Mouse (Mus musculus) myocyte (in vitro differentiated cells): ENCODE results near the gene Lama5. TPM values are rescaled to one million over a fixed set of nuclear protein-coding genes. Genes with fewer than 3 reads are reported as not detected.
"Not testable (repeated sequence)": the region's sequence is repeated elsewhere in the genome, so short reads cannot be mapped to it uniquely, and the experiment has no call there.

Experiments used
- H3K27me3 ChIP-seq: one replicate; pipeline ENCODE4 v1.6.1; 2011; ENCODE audit not compliant: control insufficient read depth, insufficient read depth, insufficient read length
- H3K36me3 ChIP-seq: one replicate; pipeline ENCODE4 v1.6.1; 2011; ENCODE audit not compliant: control insufficient read depth, insufficient read depth
- H3K4me2 ChIP-seq: one replicate; pipeline ENCODE4 v1.6.1; 2011; ENCODE audit warnings: low read depth, control low read depth
- H3K4me3 ChIP-seq: one replicate; pipeline ENCODE4 v1.5.1; 2011; ENCODE audit warnings: mild to moderate bottlenecking, control low read depth, moderate library complexity
- H3K79me2 ChIP-seq: one replicate; pipeline ENCODE4 v1.6.1; 2011; ENCODE audit not compliant: control insufficient read depth, insufficient read depth
- H3ac ChIP-seq: one replicate; pipeline ENCODE4 v1.6.1; 2011; ENCODE audit not compliant: control insufficient read depth, insufficient read length
- CEBPB ChIP-seq: IDR thresholded peaks from 2 replicates; pipeline ENCODE4 v1.6.1; 2011; ENCODE audit warnings: mild to moderate bottlenecking, moderate library complexity; ENCODE audit not compliant: poor library complexity, insufficient read depth, severe bottlenecking
- E2F4 ChIP-seq: IDR thresholded peaks from one replicate; pipeline ENCODE4 v1.6.1; 2011; ENCODE audit warnings: mild to moderate bottlenecking, control low read depth, moderate library complexity; ENCODE audit not compliant: insufficient read depth
- MAX ChIP-seq: IDR thresholded peaks from one replicate; pipeline ENCODE4 v1.6.1; 2011; ENCODE audit warnings: low read depth, mild to moderate bottlenecking, control low read depth
- MYOD1 ChIP-seq, 3 experiments: IDR thresholded peaks; one replicate each; pipeline ENCODE4 v1.6.1; 2011; ENCODE audit warnings: control low read depth in 2 of 3, low read depth in 2 of 3, mild to moderate bottlenecking in 2 of 3, moderate library complexity in 1 of 3; ENCODE audit not compliant: insufficient read length in 2 of 3, control insufficient read depth in 1 of 3
- MYOG ChIP-seq, 3 experiments: IDR thresholded peaks; one replicate each; pipeline ENCODE4 v1.6.1; 2011; ENCODE audit warnings: control low read depth in 2 of 3, low read depth in 2 of 3, mild to moderate bottlenecking in 2 of 3; ENCODE audit not compliant: insufficient read length in 2 of 3, control insufficient read depth in 1 of 3, insufficient read depth in 1 of 3
- POLR2A ChIP-seq: IDR thresholded peaks from one replicate; pipeline ENCODE4 v1.6.1; 2011; ENCODE audit warnings: low read depth, mild to moderate bottlenecking, control low read depth, moderate library complexity; ENCODE audit not compliant: insufficient read length
- POLR2AphosphoS2 ChIP-seq: IDR thresholded peaks from one replicate; pipeline ENCODE4 v1.6.1; 2011; ENCODE audit warnings: low read depth, control low read depth; ENCODE audit not compliant: insufficient read length
- REST ChIP-seq: IDR thresholded peaks from one replicate; pipeline ENCODE4 v1.6.1; 2011; ENCODE audit warnings: mild to moderate bottlenecking, control low read depth, moderate library complexity; ENCODE audit not compliant: insufficient read depth, insufficient read length
- SRF ChIP-seq: IDR thresholded peaks from one replicate; pipeline ENCODE4 v1.6.1; 2011; ENCODE audit warnings: low read depth; ENCODE audit not compliant: control insufficient read depth, insufficient read length
- TCF12 ChIP-seq: IDR thresholded peaks from one replicate; pipeline ENCODE4 v1.6.1; 2011; ENCODE audit warnings: mild to moderate bottlenecking, control low read depth; ENCODE audit not compliant: poor library complexity, insufficient read depth, severe bottlenecking
- TCF3 ChIP-seq: IDR thresholded peaks from one replicate; pipeline ENCODE4 v1.6.1; 2011; ENCODE audit warnings: low read depth, control low read depth; ENCODE audit not compliant: insufficient read length
- USF1 ChIP-seq: IDR thresholded peaks from one replicate; pipeline ENCODE4 v1.6.1; 2011; ENCODE audit warnings: low read depth, mild to moderate bottlenecking, control low read depth, moderate library complexity
- polyA plus RNA-seq: library from polyadenylated mRNA; unstranded; fragments of >200 nt; fragmentation: generic; extraction: Trizol; gene quantifications from one replicate; pipeline ENCODE4 v1.2.1, GENCODE M21; 2012; ENCODE audit warnings: missing spikeins

Gene Lama5
- polyA plus RNA-seq, 1 experiment, result 80.8 TPM

- Histone ChIP-seq H3K27me3 (no peaks in the 10 kb centered on the region), H3K4me2 (no peak overlapping the region), H3ac (no peak overlapping the region), H3K36me3 (no peaks in the 10 kb centered on the region), H3K4me3 (no peak overlapping the region), H3K79me2 (peaks cover 27% of the 10 kb centered on the region)
- TF ChIP-seq E2F4 (no peak), MYOD1 (IDR thresholded peaks at IDR 0.05; ENCODE audit: control insufficient read depth in 1 of 3, insufficient read length in 2 of 3, low read depth in 2 of 3) (no peak), USF1 (no peak), POLR2AphosphoS2 (peak; percentile 51)
Observed at GRCm38 (mm10) chr2:180175725-180176124, 49.9 kb downstream of the Lama5 start.

DNA sequence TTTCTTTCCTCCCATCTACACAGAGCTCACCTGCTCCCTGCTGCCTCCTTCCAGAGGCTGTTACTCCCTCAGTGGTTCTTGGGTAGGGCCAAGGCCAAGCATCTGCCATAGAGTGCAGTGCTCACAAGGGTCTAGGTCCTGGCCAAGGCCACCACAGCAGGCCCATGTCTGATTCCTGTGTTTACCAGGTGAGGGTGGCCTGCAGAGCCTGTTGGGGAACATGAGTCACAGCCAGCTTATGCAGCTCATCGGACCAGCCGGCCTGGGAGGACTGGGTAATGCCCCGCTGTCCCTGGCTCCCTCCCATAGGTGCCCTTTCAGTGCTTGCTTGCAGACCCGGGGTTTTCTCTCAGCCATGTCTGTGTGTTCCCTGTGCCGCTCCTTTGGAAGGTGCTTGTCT lies 51.5 kb downstream of the Lama5 start:
- H3K36me3 ChIP-seq, result no peaks in the 10 kb centered on the region
- H3K79me2 ChIP-seq, result peaks cover 27% of the 10 kb centered on the region
- TF ChIP-seq POLR2AphosphoS2 (peak; percentile 6), E2F4 (no peak)
- no peak overlapping the region for H3ac ChIP-seq
- H3K27me3 ChIP-seq, result no peaks in the 10 kb centered on the region
- H3K4me3 ChIP-seq, result no peak overlapping the region
- no peak overlapping the region for H3K4me2 ChIP-seq

GRCm38 (mm10) chr2:180173711-180174110 lies 51.9 kb downstream of the Lama5 start:
- H3ac ChIP-seq, H3K27me3 ChIP-seq, H3K36me3 ChIP-seq: not testable (repeated sequence)
- Histone ChIP-seq H3K4me3 (peak overlapping the region; percentile 52), H3K4me2 (peak overlapping the region; percentile 99), H3K79me2 (peaks cover 27% of the 10 kb centered on the region)

DNA sequence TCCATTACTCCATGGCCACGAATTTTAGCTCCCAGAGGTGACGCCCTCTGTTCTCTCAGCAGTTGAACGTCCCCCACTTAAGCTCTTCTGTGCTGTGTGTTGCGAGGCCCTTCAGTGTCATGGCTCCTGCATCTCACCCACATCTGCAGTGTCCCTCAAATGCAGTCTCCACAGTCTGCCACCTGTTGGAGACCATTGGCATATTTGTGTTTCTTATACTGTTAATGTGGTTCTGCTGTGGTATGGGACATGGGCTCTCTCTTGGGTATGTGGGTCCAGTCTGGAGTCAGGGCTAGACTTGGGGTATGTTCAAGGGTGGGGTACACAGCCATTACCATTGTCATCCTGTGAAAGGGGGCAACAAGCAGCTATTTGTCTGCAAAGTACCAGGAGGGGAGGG lies 52.5 kb downstream of the Lama5 start:
- Histone ChIP-seq H3K4me3 (peak overlapping the region; percentile 52), H3K4me2 (peak overlapping the region; percentile 99)
- no peak for TF ChIP-seq CEBPB
- TF ChIP-seq SRF, result no peak
- no peak for TF ChIP-seq USF1
- no peak for TF ChIP-seq MYOG (IDR thresholded peaks at IDR 0.05; ENCODE audit: control insufficient read depth in 1 of 3, insufficient read depth in 1 of 3, insufficient read length in 2 of 3, low read depth in 2 of 3)
- no peak for TF ChIP-seq MAX
- no peak for TF ChIP-seq REST
- no peak for TF ChIP-seq TCF3
- TF ChIP-seq MYOD1 (IDR thresholded peaks at IDR 0.05; ENCODE audit: control insufficient read depth in 1 of 3, insufficient read length in 2 of 3, low read depth in 2 of 3), result no peak
- TF ChIP-seq POLR2A, result no peak
- no peak for TF ChIP-seq TCF12
- TF ChIP-seq E2F4, result no peak
- no peak for TF ChIP-seq POLR2AphosphoS2

GRCm38 (mm10) chr2:180172152-180172551 lies 53.5 kb downstream of the Lama5 start:
- Histone ChIP-seq H3K79me2 (peaks cover 27% of the 10 kb centered on the region), H3K27me3 (no peaks in the 10 kb centered on the region), H3K4me2 (peak overlapping the region; percentile 99), H3K4me3 (peak overlapping the region; percentile 52), H3ac (peak overlapping the region; percentile 66), H3K36me3 (no peaks in the 10 kb centered on the region)
- no peak for TF ChIP-seq TCF12
- TF ChIP-seq POLR2A, result no peak
- no peak for TF ChIP-seq SRF
- TF ChIP-seq TCF3, result no peak
- TF ChIP-seq USF1, result no peak
- no peak for TF ChIP-seq REST
- TF ChIP-seq MAX, result no peak
- no peak for TF ChIP-seq MYOG (IDR thresholded peaks at IDR 0.05; ENCODE audit: control insufficient read depth in 1 of 3, insufficient read depth in 1 of 3, insufficient read length in 2 of 3, low read depth in 2 of 3)
- TF ChIP-seq CEBPB, result no peak
- TF ChIP-seq MYOD1 (IDR thresholded peaks at IDR 0.05; ENCODE audit: control insufficient read depth in 1 of 3, insufficient read length in 2 of 3, low read depth in 2 of 3), result no peak
- TF ChIP-seq E2F4, result no peak
- no peak for TF ChIP-seq POLR2AphosphoS2

More for the DNA sequence above, 52.5 kb downstream of the Lama5 start:
- no peaks in the 10 kb centered on the region for H3K36me3 ChIP-seq
- H3K79me2 ChIP-seq, result peaks cover 27% of the 10 kb centered on the region
- H3ac ChIP-seq, result no peak overlapping the region
- no peaks in the 10 kb centered on the region for H3K27me3 ChIP-seq

DNA sequence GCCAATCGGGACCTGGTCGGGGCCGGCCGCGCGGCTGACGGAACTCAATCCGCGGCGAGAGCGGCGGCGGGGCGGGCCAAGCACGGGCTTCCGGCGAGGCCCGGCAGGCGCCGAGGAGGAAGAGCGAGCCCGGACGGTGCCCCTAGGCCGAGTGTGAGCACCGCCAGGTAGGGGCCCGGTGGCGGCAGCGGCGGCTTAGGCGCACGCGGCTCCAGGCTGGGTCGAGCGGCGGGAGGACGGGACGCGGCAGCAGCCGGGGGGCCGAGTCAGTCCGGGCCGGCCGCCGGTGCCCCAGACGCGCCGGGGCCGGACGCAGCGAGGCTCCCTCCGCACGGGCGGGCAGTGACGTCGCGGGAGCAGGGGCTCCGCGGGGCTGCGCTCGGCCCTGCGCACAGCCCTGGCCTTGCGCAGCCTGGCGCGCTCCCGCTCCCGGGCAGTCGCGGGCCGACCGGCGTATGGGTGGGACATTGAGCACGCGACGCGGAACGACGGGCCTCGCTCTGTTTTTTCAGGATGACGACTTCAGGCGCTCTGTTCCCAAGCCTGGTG lies 54.1 kb downstream of the Lama5 start:
- H3ac ChIP-seq, result peak overlapping the region; percentile 66
- H3K4me2 ChIP-seq, result peak overlapping the region; percentile 99
- no peaks in the 10 kb centered on the region for H3K36me3 ChIP-seq
- H3K79me2 ChIP-seq, result peaks cover 27% of the 10 kb centered on the region
- H3K27me3 ChIP-seq, result no peaks in the 10 kb centered on the region
- peak overlapping the region; percentile 52 for H3K4me3 ChIP-seq
- TF ChIP-seq POLR2A, result peak; percentile 89
- TF ChIP-seq REST, result no peak
- peak; percentile 54 for TF ChIP-seq POLR2AphosphoS2
- peak in 1 of 3 experiments; percentile 15 for TF ChIP-seq MYOD1 (IDR thresholded peaks at IDR 0.05; ENCODE audit: control insufficient read depth in 1 of 3, insufficient read length in 2 of 3, low read depth in 2 of 3)
